In genomic region chr7:137318924-137319885, GRCm38 (mm10) we compare ENCODE assay signal across 8 mouse cellular contexts. TPM values are rescaled to one million over a fixed set of nuclear protein-coding genes. Genes with fewer than 3 reads are reported as not detected.
DNase-seq lines count a peak whose midpoint lies in the region; ATAC-seq lines count a peak whose summit lies in the region.

No protein-coding gene starts in this region.

- ATAC-seq in forebrain, embryonic 16.5 days, result no peak
- ATAC-seq in hindbrain, embryonic 13.5 days (ENCODE audit: low FRiP score), result no peak
- ATAC-seq in megakaryocyte, adult 5-6 weeks (ENCODE audit: poor library complexity, severe bottlenecking), result 0 out of 2 replicates have a peak, but pooled peaks have one; percentile 41

- peak; percentile 66 for DNase-seq in forebrain, embryonic 10.5 days (ENCODE audit: extremely low spot score, low spot score)
- DNase-seq in urinary bladder, postnatal 25 days (ENCODE audit: low spot score), result peak; percentile 47
- DNase-seq in urinary bladder, adult 18-20 months (ENCODE audit: low spot score in 2 of 2), result no peak
- DNase-seq in thymus, postnatal 0 days (ENCODE audit: low spot score), result peak; percentile 63
- no peak for DNase-seq in cerebellum, adult 18-20 months

- WGBS in forebrain, embryonic 10.5 days, result under 1% methylated on average over 48 of the region's 48 CpGs
- WGBS in forebrain, embryonic 16.5 days, result under 1% methylated on average over 48 of the region's 48 CpGs
- WGBS in hindbrain, embryonic 13.5 days, result under 1% methylated on average over 48 of the region's 48 CpGs

- H3K9me3 ChIP-seq in forebrain, embryonic 10.5 days, result no peaks in the 10 kb centered on the region
- H3K9me3 ChIP-seq in forebrain, embryonic 16.5 days (ENCODE audit: control insufficient read depth, low read length), result no peaks in the 10 kb centered on the region
- H3K9me3 ChIP-seq in hindbrain, embryonic 13.5 days, result no peaks in the 10 kb centered on the region

- 0 out of 2 replicates have a peak overlapping the region, but pooled peaks have one; percentile 35 for H3K27ac ChIP-seq in forebrain, embryonic 10.5 days
- H3K27ac ChIP-seq in forebrain, embryonic 16.5 days (ENCODE audit: low read length), result no peak overlapping the region
- H3K27ac ChIP-seq in hindbrain, embryonic 13.5 days, result peak overlapping the region; percentile 98

- peak overlapping the region; percentile 24; the same call in 1 of the 2 replicates for H3K4me3 ChIP-seq in forebrain, embryonic 10.5 days
- no peak overlapping the region for H3K4me3 ChIP-seq in forebrain, embryonic 16.5 days (replicated peaks; ENCODE audit: low read length)
- H3K4me3 ChIP-seq in hindbrain, embryonic 13.5 days, result peak overlapping the region; percentile 52

- H3K4me2 ChIP-seq in forebrain, embryonic 16.5 days (ENCODE audit: low read length), result no peak overlapping the region
- peak overlapping the region; percentile 77 for H3K4me2 ChIP-seq in hindbrain, embryonic 13.5 days

- H3K4me1 ChIP-seq in forebrain, embryonic 10.5 days, result peaks cover 82% of the 10 kb centered on the region
- peaks cover 49% of the 10 kb centered on the region for H3K4me1 ChIP-seq in forebrain, embryonic 16.5 days (replicated peaks; ENCODE audit: control insufficient read depth, insufficient read depth, low read length)
- H3K4me1 ChIP-seq in hindbrain, embryonic 13.5 days (replicated peaks), result peaks cover 84% of the 10 kb centered on the region

- no peak overlapping the region for H3K9ac ChIP-seq in forebrain, embryonic 16.5 days (replicated peaks; ENCODE audit: low read depth, low read length)
- H3K9ac ChIP-seq in hindbrain, embryonic 13.5 days, result peak overlapping the region; percentile 99

- no peaks in the 10 kb centered on the region for H3K36me3 ChIP-seq in forebrain, embryonic 10.5 days (replicated peaks)
- no peaks in the 10 kb centered on the region for H3K36me3 ChIP-seq in forebrain, embryonic 16.5 days (ENCODE audit: control insufficient read depth, insufficient read depth)
- no peaks in the 10 kb centered on the region for H3K36me3 ChIP-seq in hindbrain, embryonic 13.5 days

- peaks cover 100% of the 10 kb centered on the region for H3K27me3 ChIP-seq in forebrain, embryonic 10.5 days (ENCODE audit: poor library complexity, severe bottlenecking)
- H3K27me3 ChIP-seq in forebrain, embryonic 16.5 days (replicated peaks; ENCODE audit: control insufficient read depth, insufficient read depth, low read length), result peaks cover 87% of the 10 kb centered on the region
- peaks cover 84% of the 10 kb centered on the region for H3K27me3 ChIP-seq in hindbrain, embryonic 13.5 days

RNA-seq across cellular contexts. Expression of gene Ebf3, which starts 5.0 kb away (rescaled TPM):
- 1.3 TPM in 2 replicates for polyA plus RNA-seq in forebrain, embryonic 10.5 days (2016; fragmentation: Nextera tagmentation; extraction: Ambion mirVana)
- polyA plus RNA-seq in forebrain, embryonic 16.5 days (2015; fragmentation: Nextera tagmentation; extraction: Ambion mirVana), result 0.72 and 0.73 TPM in 2 replicates
- 22.2 and 27.7 TPM in 2 replicates for polyA plus RNA-seq in hindbrain, embryonic 13.5 days (2015; fragmentation: Nextera tagmentation; extraction: Ambion mirVana)
- total RNA-seq in megakaryocyte, adult 5-6 weeks (2015), result 0.47 and 0.68 TPM in 2 replicates
- total RNA-seq in megakaryocyte, adult 5-6 weeks (2017), result 0.45 and 0.62 TPM in 2 replicates
- polyA plus RNA-seq in thymus, postnatal 0 days (2015; fragmentation: Nextera tagmentation; extraction: Ambion mirVana), result 0.30 and 0.39 TPM in 2 replicates

Comparison
In these comparisons a context has a peak if more than half of its experiments do, and no peak if none do; other contexts are left out.
1. DNase-seq: peak in forebrain, embryonic 10.5 days (single experiment), urinary bladder, postnatal 25 days (single experiment) and thymus, postnatal 0 days (single experiment); none in urinary bladder, adult 18-20 months (0 of 2) and cerebellum, adult 18-20 months (0 of 2).
2. RNA of gene Ebf3, which starts 5.0 kb away (polyA plus RNA-seq): 22.2 to 27.7 TPM in hindbrain, embryonic 13.5 days; 1.3 TPM in forebrain, embryonic 10.5 days, 0.72 to 0.73 TPM in forebrain, embryonic 16.5 days and 0.30 to 0.39 TPM in thymus, postnatal 0 days; every median in the first group is over 10 times any median in the second.